Mouse (Mus musculus) G1E (cell line): Measurements from ENCODE around the gene Polr2l. TPM values are rescaled to one million over a fixed set of nuclear protein-coding genes. Genes with fewer than 3 reads are reported as not detected.
A peak's percentile ranks its signal among the peaks of the same experiment; 100 is the strongest.

ENCODE experiments used
- ATAC-seq: 2 replicates; pipeline ENCODE4 v1.8.0; 2016; ENCODE audit warnings: mild to moderate bottlenecking; ENCODE audit not compliant: insufficient number of reproducible peaks, poor library complexity, low FRiP score, severe bottlenecking; ENCODE audit errors: extremely low read depth
- DNase-seq: peaks from one replicate; pipeline ENCODE4 v3.0.0; 2012; ENCODE audit warnings: low spot score
- H3K27me3 ChIP-seq: 2 replicates; pipeline ENCODE4 v1.6.1; 2012; ENCODE audit warnings: mild to moderate bottlenecking, low read length, inconsistent platforms; ENCODE audit not compliant: insufficient read depth
- H3K36me3 ChIP-seq: replicated peaks from 2 replicates; pipeline ENCODE3; 2012; ENCODE audit warnings: mild to moderate bottlenecking, inconsistent platforms
- H3K4me1 ChIP-seq: 2 replicates; pipeline ENCODE4 v1.6.1; 2012; ENCODE audit warnings: low read depth, low read length, inconsistent platforms, mixed read lengths; ENCODE audit not compliant: insufficient read depth
- H3K4me3 ChIP-seq: 2 replicates; pipeline ENCODE4 v1.5.1; 2012; ENCODE audit warnings: low read depth, mild to moderate bottlenecking, inconsistent platforms, low read length, moderate library complexity, mixed read lengths
- H3K9me3 ChIP-seq: replicated peaks from 2 replicates; pipeline ENCODE4 v1.6.1; 2012; ENCODE audit warnings: inconsistent platforms
- CTCF ChIP-seq: IDR thresholded peaks from 2 replicates; pipeline ENCODE4 v1.5.1; 2012; ENCODE audit warnings: low read depth, low read length, inconsistent platforms, mixed read lengths
- GATA1 ChIP-seq: IDR thresholded peaks from 2 replicates; pipeline ENCODE4 v1.6.1; 2012; ENCODE audit warnings: borderline replicate concordance, low read length, inconsistent platforms, mixed read lengths
- GATA2 ChIP-seq: IDR thresholded peaks from 2 replicates; pipeline ENCODE4 v1.6.1; 2012; ENCODE audit warnings: low read depth, low read length, inconsistent platforms, borderline replicate concordance
- POLR2AphosphoS5 ChIP-seq: IDR thresholded peaks from 2 replicates; pipeline ENCODE4 v1.6.1; 2012; ENCODE audit warnings: low read depth, low read length, inconsistent platforms; ENCODE audit not compliant: insufficient replicate concordance
- TAL1 ChIP-seq: conservative IDR thresholded peaks from 2 replicates; pipeline ENCODE4 v1.6.1; 2012; ENCODE audit warnings: low read depth, low read length, inconsistent platforms, mixed read lengths
- polyA plus RNA-seq: library from polyadenylated mRNA; stranded (reverse); fragments of >175 nt; gene quantifications from 2 replicates; pipeline ENCODE4 v1.2.3, GENCODE M21; 2012
- total RNA-seq, 2 experiments: library from RNA; stranded (forward) in 1 of 2; stranded (reverse) in 1 of 2; fragments of 200-1000 nt in 1 of 2; fragments of >200 nt in 1 of 2; fragmentation: Nextera tagmentation in 1 of 2; gene quantifications; 2 replicates each; pipeline ENCODE4 v1.2.3; 2014 to 2017

Gene Polr2l
- total and polyA plus RNA-seq, 3 experiments, result 18.7 to 61.0 (median 58.3) TPM

DNA sequence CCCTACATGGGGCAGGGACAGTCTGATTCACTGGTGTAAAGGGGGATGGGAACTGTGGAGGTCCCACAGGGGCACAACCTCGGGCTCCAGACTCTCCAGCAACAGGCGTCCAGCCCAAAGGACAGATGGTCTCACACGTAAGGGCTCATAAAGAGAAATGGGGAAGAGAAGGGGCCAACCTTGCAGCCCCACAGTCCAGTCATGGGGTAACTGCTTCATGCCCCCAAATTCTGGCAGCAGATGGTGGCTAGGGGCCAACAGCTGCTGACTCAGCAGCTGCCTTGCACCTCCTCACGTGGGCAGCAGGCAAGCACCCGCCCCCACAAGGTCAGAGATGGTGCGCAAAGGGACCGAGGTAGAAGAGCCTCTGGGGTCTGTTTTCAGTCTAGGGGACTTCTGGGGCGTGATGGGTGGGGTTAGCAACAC is 42.7 kb downstream of the Polr2l start:
- TF ChIP-seq POLR2AphosphoS5, result no peak
- H3K4me1 ChIP-seq, result peaks cover 88% of the 10 kb centered on the region
- peaks cover 10% of the 10 kb centered on the region; the same call in 1 of the 2 replicates for H3K27me3 ChIP-seq
- peaks cover 63% of the 10 kb centered on the region for H3K36me3 ChIP-seq
- H3K4me3 ChIP-seq, result peak overlapping the region; percentile 3; the same call in 1 of the 2 replicates
- H3K9me3 ChIP-seq, result no peaks in the 10 kb centered on the region
- 0 out of 2 replicates have a peak, but pooled peaks have one; percentile 29 for ATAC-seq
- DNase-seq, result peak; percentile 41

DNA sequence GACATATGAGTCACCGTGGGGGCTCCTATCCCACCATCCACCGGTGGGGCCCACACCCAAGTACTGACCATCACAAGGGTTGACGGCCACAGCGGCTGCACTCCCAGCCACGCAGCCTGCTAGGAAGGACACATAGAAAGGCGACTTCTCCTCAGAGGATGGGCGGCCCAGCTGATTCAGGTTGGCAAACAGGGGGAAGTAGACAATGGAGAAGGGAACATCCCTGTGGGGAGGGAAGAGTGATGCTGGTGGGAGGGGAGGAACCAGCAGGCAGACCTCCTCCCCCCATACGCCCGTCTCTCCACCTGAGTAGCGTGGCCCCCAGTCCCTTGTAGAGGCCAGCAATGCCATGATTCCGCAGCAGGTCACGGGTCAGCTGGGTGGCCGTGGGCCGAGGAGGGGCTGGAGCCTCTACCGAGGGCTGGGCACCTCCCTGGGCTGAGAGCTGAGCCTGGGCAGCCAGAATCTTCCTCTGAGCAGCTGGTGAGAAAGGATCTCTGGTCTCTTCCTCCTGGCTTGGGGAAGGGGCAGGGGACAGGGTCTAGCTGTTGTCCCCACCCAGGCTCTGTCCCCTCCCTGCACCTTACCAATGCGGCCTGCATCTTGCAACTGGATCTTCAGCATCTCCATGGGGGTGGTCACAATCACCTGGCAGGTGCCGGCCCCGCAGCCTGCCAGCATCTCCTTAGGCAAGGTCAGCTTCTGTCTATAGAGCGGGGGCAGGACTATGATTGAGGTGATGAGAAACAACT is 43.3 kb downstream of the Polr2l start:
- no peak overlapping the region for H3K4me3 ChIP-seq
- no peak for ATAC-seq
- H3K9me3 ChIP-seq, result no peaks in the 10 kb centered on the region
- H3K27me3 ChIP-seq, result peaks cover 15% of the 10 kb centered on the region
- peaks cover 86% of the 10 kb centered on the region for H3K4me1 ChIP-seq
- no peak for DNase-seq
- TF ChIP-seq CTCF (no peak), GATA2 (no peak), TAL1 (no peak), GATA1 (no peak), POLR2AphosphoS5 (no peak)
- H3K36me3 ChIP-seq, result peaks cover 63% of the 10 kb centered on the region

DNA sequence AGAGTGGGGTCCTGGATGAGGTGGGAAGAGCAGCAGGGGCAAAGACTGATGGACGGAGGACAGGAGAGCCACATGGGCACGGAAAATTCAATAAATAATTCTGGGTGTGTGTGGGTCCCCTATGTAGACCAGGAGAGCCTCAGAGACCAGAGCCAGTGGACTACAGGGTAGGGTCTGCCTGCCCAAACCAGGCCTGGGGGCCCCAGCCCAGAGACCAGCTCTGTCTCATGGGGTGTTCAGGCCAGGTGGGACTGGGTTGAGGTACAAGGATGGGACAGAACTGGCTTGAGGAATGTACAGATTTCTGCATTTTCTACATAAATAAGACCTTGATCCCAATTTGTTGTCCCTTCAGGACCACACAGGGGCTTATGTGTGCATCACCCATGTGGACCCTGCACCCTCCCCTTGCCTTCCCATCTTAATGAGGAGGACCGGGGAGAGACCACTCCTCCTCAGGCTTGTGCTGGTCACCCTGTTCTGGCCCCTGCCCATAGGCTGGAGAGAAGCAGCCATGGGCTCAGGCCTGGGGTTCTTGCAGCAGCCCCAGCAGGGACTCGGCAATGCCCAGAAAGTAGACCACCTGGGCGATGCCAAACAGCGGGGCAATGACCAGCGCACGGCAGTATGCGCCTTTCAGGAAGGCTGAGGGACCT is 44.2 kb downstream of the Polr2l start:
- no peak overlapping the region for H3K4me3 ChIP-seq
- no peaks in the 10 kb centered on the region for H3K9me3 ChIP-seq
- TF ChIP-seq POLR2AphosphoS5 (no peak), CTCF (no peak), GATA2 (no peak), TAL1 (no peak), GATA1 (no peak)
- H3K27me3 ChIP-seq, result peaks cover 24% of the 10 kb centered on the region
- no peak for DNase-seq
- no peak for ATAC-seq
- peaks cover 55% of the 10 kb centered on the region for H3K36me3 ChIP-seq
- peaks cover 80% of the 10 kb centered on the region for H3K4me1 ChIP-seq

DNA sequence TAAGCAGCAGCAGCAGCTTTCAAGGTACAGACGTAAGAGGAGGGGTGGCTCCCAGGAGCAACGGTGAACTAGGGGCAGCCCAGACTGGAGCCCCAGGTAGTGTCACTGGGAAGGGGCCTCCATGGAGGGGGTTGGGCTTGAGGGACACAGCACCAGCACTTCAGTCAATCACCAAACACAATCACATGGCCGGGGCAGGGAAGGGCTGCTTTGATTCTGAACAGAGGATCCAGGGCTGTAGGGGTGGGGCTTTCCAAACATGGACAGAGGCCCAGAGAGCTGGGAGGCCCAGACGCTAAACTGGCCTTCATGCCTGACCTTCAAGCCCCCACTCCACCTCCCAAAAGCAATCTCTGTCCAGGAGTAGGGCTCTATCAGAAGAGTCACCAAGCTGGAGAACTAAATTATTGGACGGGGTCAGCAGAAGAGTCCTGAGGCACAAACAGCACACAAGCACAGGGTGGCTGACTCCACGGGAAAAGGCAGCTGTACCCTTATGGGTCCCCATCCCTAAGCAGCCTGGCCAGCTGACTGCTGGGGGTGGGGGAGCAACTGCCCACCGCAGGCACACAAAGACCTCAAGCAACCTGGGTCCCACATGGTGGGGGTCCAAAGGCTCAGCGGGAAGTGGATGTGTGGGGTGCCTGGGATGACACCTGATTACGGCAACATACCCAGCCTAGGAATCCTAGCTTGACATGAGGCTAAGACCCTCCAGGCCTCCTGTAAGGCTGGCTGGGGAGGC is 44.9 kb downstream of the Polr2l start:
- no peak overlapping the region for H3K4me3 ChIP-seq
- peaks cover 53% of the 10 kb centered on the region for H3K36me3 ChIP-seq
- ATAC-seq (no peak), DNase-seq (no peak)
- peaks cover 30% of the 10 kb centered on the region for H3K27me3 ChIP-seq
- H3K4me1 ChIP-seq, result peaks cover 74% of the 10 kb centered on the region
- TF ChIP-seq GATA1, result no peak
- TF ChIP-seq CTCF, result no peak
- no peak for TF ChIP-seq POLR2AphosphoS5
- TF ChIP-seq TAL1, result no peak
- TF ChIP-seq GATA2, result no peak
- H3K9me3 ChIP-seq, result no peaks in the 10 kb centered on the region

DNA sequence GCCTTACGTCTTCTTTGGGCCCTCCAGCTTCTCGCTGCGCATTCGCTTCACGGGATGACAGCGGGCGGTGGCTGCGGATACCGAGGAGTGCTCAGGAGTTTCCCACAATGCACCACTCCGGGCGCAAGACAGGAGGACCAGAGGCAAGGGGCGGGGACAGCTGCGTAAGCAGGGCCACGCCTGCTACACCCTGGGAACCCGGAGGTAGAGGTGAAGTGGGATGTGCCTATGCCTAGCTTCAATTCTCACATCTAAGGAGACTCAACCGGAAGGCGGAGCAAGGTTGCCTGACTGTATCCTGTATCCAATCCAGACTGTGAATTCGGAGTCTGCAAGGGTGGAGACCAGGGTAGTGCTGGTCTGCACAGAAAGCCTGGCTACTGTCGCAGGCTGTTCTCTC is 45.6 kb downstream of the Polr2l start, which contains the start of gene Cend1:
Gene Cend1, minus strand, starts transcription at position 182 of the 400 bp plus-strand sequence.
- ATAC-seq, result no peak
- H3K4me1 ChIP-seq, result peaks cover 68% of the 10 kb centered on the region
- TF ChIP-seq CTCF (no peak), GATA2 (no peak), GATA1 (no peak), TAL1 (no peak), POLR2AphosphoS5 (no peak)
- H3K4me3 ChIP-seq, result no peak within 1 kb of the TSS
- H3K27me3 ChIP-seq, result peaks cover 31% of the 10 kb centered on the region
- H3K9me3 ChIP-seq, result no peaks in the 10 kb centered on the region
- no peak for DNase-seq
- peaks cover 51% of the 10 kb centered on the region for H3K36me3 ChIP-seq

DNA sequence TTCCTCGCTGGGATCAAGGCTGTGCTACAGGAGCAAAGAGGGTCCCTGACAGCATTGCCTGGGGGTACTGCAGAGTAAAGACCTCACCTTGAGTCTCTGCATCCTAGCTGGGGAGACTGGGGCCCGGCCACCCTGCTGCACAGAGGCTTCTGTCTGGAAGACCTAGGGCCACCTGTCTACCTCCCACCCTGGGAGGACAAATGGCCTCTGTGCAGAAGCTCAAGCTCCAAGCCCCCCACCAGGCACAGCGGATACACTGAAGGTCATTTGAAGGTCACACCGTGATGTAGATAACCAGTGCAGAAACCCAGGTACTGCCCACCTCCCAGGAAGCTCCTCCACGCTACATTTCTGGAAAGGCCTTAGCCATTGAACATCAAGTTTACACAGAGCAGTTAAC is 46.2 kb downstream of the Polr2l start:
- Histone ChIP-seq H3K36me3 (peaks cover 45% of the 10 kb centered on the region), H3K9me3 (no peaks in the 10 kb centered on the region), H3K27me3 (peaks cover 34% of the 10 kb centered on the region), H3K4me1 (peaks cover 64% of the 10 kb centered on the region), H3K4me3 (no peak overlapping the region)
- DNase-seq (no peak), ATAC-seq (no peak)
- TF ChIP-seq TAL1, result no peak
- no peak for TF ChIP-seq GATA2
- TF ChIP-seq GATA1, result no peak
- TF ChIP-seq CTCF, result no peak
- TF ChIP-seq POLR2AphosphoS5, result no peak
